Mouse (Mus musculus): Measurements from ENCODE around the gene Npnt.

The Npnt gene

DNA sequence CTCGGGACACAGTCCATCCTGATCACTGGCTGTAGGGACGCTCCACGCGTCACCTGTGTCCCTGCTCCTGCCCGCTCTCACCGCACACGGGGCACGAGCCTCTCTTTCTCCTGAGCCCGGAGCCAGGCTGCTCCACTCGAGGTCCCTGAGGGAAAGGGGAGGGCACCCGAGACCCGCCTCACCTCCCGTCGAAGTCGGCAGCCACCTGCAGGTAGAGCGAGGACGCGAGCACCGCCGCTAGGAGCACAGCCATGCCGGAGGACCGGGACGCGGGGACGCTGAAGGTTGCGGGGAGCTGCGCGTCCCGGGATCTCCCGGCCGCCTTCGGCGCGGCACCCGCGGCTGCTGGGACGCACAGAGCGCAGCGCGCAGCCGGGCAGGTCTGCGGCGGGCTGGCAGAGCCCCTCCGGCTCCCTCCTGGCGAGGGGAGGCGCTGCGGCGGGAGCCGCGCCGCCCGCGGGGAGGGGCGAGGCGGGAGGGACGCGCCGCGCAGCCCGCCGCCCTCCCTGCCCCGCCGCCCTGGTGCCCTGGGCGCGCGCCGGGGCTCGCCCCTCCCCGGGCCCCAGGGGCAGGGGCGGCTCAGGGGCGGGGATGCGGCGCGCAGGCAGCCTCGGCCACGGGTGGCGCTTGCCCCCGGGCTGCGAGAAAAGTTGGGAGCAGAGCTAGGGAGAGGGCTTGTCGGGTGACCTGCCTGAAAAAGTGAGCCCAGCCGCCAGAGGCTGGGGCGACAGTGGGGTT is at the start of gene Npnt:
Gene Npnt, minus strand, starts transcription at position 501 of the 738 bp plus-strand sequence.
- DNase-seq (ENCODE audit: low spot score in 2 of 2) = no peak

DNA sequence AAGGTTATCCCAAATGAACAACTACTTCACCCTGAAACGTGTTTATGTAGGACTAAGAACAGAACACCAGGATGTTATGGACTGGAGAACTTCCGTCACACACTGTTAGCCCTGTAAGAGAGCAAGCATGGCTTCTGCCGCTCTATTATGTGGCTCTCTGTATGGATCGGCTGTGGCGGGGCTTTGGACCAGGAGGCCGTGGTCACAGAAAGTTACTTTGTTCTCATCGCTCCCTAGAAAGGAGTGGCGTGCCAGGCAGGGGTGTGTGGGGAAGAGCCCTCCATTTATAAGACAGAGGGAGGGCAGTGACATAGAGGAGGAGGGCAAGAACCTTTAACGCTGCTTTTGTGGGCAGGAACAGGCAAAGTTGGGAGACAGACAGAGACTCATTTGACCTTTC is 46.2 kb upstream of the Npnt start:
- DNase-seq (ENCODE audit: low spot score in 2 of 2) = no peak

- DNase-seq (ENCODE audit: low spot score in 2 of 2) = no peak
Measured at GRCm38 (mm10) chr3:132995904-132996267, 45.8 kb upstream of the Npnt start.

DNA sequence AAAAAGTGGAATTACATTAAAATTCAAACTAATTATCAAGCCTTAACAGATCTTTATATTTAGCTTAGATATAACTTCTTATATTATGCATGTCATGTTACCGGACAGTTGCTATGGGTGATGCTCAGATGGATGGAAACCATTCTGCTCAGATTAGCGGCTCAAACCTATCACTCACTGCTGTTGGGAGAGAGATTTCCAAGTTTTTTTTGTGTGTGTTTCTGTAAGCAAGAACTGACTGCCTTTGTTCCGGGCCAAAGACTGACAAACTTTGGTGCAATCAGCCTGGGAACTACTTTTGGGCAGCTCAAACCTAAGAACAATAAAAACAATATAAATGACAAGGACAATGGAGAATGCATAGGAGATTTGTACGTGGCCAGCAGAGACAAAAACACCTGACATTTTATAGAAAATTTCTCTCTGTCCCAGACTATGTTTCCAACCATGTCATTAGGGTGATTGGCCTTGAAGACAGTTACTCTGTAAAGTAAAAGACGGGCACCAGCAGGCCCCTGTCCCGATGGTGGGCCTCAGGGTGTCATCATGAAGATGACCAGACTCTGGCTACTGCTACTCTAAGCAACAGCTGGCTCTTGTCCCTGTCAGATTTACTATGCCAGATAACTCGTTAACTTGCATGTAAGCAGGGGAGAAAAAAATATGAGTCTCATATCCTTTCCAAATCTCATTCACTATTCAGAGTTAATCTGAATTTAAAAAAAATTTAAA is 45.2 kb upstream of the Npnt start:
- DNase-seq (ENCODE audit: low spot score in 2 of 2) = no peak

DNA sequence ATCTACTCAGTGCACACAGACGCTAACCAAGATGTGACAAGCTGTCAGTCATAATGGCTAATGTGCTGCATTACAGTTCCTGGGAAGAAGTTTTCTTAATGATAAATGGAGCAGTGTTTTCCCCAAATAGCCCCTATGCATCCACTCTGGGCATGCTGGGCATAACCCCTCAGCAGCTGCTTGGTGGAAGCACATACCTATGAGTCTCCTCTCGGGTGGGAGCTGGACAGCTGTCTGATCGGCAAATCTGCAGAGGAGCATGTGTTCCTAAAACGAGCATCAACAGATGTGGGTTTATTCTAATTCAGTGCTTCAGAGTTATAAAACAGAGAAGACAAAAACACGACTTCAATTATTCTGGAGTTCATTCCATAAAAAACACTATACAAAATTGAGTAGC is 36.1 kb upstream of the Npnt start:
- no peak for DNase-seq (ENCODE audit: low spot score in 2 of 2)

DNA sequence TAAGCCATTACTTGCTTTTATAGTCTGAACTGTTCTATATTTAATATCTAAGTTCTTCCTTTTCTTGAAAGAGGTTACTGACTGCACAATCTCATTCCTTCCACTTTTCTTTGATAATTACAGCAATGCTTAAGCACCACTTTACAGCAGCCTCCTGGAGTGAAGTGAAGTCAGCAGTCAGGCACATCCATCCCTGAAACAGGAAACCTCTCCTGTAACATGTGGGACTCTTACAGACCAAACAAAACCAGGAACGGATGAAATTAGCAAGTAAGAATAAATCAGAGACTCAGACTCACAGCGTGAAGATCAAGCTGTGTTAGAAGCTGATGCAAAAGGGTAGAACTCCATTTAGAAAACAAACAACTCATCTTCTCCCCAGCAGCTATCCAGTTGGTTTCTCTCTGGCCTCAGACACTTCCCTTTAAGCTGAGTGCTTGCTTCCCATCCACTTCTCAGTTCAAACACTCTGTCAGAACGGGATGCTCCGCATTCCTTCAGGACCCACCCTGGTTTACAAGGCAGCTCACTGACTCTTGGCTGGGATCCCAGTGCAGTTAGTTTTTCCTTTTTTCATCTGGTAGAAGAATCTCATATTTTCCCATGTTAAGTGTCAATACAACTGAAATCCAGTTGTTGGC is 33.9 kb upstream of the Npnt start:
- DNase-seq (ENCODE audit: low spot score in 2 of 2) = no peak

- DNase-seq (ENCODE audit: low spot score in 2 of 2) = no peak
Measured at GRCm38 (mm10) chr3:132981968-132982367, 31.9 kb upstream of the Npnt start.

- DNase-seq (ENCODE audit: low spot score in 2 of 2) = no peak
Measured at GRCm38 (mm10) chr3:132979781-132980461, 29.8 kb upstream of the Npnt start.

DNA sequence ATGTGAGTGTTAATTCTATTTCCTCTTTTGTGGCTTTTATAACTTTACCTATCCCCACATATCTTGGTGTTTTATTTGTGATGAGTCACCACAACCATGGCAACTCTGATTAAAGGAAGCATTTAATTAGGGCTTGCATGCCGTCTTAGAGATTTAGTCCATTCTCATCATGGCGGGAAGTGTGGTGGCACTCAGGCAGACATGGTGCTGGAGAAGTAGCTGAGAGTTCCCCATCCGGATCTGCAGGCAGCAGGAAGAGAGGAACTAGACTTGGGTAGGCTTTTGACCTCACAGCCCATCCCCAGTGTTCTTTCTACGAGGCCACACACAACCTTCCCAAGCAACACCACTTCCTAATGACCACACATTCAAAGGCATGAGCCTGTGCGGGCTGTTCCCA is 16.2 kb upstream of the Npnt start:
- no peak for DNase-seq (ENCODE audit: low spot score in 2 of 2)

DNA sequence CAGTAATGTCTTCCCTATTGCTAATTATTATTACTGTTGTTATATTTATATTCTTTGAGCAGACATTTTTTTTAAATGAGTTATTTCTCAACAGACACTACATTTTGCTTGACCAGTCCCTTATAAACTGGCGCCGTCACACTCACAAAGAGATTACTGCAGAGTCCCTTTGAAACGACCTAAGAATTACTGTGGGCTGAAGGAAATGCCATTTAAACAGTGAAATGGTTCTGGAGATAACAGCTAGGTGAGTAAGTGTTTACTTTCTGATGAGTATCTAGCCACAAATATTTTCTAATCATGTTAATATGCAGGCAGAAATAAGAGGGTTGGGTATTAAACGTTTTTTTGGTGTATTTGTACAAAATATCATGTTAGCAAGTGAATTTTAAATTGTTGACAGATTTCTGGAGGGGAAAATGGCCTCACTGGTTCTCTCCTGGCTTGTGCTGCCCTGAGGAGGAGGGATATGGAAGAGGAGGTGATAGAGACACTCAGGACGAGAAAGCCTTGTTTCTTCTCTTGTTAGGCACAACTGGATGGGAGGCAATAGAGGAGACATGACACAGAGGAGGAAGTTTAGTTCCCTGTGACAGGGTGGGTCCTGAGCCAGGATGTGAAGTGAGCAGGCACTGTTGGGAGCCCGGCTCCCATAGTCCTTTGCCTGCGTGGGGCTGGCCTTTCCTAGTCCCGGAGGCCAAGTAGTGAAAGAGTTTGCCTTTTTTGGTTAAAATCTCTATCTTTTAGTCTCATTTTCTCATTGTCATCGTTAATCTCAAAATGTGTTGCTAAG is 14.8 kb upstream of the Npnt start:
- no peak for DNase-seq (ENCODE audit: low spot score in 2 of 2)

- no peak for DNase-seq (ENCODE audit: low spot score in 2 of 2)
Measured at GRCm38 (mm10) chr3:132962631-132963361, 12.7 kb upstream of the Npnt start.

DNA sequence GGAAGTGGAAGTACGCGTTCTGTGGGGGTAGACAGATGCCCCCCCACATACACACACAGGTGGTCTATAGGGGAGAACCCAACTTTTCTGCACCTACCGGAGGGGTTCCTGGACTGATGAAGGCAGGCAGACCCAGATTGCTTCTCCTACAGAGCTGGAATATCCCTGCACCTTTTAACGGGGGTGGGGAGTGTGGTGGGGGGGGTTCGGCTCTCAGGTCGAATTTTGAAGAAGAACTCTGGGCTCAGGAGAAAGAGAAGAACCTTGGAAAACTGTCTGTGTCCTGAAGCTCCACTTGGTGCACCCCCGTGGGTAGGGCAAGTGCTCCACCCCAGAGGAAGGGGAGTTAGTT is 414 bp upstream of the Npnt start:
- DNase-seq (ENCODE audit: low spot score in 2 of 2) = no peak

DNA sequence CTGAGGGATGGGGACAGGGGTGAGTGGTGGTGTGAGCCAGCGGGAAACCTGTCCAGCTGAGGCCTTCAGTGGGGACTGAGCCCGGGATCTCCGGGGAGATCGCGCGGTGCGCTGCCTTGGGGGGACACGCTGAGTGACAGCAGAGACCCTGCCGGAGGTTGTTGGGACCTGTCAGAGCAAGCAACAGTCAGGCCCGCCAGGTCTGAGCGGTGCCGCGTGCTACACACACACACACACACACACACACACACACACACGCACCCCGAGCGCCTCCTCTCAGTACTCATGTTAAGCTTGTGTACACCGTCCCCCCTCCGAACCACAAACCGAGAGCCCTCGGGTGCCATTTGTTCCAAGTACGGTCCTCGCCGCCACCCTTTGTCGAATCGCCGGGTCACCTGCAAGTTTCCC is 706 bp downstream of the Npnt start:
- DNase-seq (ENCODE audit: low spot score in 2 of 2) = no peak

DNA sequence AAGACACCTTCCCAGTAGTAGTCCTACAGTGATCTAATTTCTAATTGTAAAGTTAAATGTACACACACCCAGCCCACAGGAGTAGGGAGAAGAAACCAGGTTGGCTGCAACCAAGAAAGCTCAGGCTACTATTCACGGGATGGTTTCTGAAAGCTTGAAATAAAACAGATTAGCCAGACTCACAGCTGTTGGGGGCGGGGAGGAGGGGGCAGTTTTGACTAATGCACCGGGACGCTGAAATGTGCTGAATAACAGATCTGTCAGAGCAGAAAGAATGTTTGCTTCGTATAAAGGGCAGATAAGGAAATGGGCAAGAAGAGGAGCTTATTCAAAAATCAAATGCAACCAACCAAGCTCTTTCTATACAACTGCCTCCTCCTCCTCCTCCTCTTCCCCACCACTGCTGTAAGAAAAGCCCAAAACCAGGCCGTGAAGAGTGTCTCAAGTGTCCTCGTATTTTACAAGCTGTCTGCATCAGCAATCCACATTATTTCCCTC is 1.7 kb downstream of the Npnt start:
- no peak for DNase-seq (ENCODE audit: low spot score in 2 of 2)

DNA sequence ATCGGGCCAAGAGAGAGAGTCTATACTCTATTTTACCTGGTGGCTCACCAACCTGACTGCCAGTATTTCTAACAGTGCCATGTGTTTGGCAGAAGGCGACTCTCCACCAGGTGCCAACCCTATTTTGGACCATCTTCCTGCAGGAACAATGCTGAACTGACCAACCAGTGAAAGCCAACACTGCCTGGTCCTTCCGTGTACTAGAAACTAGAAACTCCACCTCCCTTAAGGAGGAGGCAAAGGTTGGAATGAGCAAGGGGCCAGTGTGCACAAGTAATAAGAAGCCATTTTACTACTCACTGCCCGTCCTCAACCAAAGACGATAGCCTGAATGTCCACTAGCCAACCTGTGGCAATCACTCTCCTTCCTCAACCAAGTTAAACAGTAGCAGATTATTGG is 4.0 kb downstream of the Npnt start:
- no peak for DNase-seq (ENCODE audit: low spot score in 2 of 2)

GRCm38 (mm10) chr3:132945669-132946068 is 4.4 kb downstream of the Npnt start:
- no peak for DNase-seq (ENCODE audit: low spot score in 2 of 2)

GRCm38 (mm10) chr3:132944609-132945008 is 5.5 kb downstream of the Npnt start:
- DNase-seq (ENCODE audit: low spot score in 2 of 2) = no peak

GRCm38 (mm10) chr3:132944193-132944592 is 5.9 kb downstream of the Npnt start:
- DNase-seq (ENCODE audit: low spot score in 2 of 2) = no peak

- no peak for DNase-seq (ENCODE audit: low spot score in 2 of 2)
Measured at GRCm38 (mm10) chr3:132942778-132943177, 7.3 kb downstream of the Npnt start.

GRCm38 (mm10) chr3:132940181-132940990 is 9.7 kb downstream of the Npnt start:
- no peak for DNase-seq (ENCODE audit: low spot score in 2 of 2)
